Mouse (Mus musculus): Measurements from ENCODE around the gene Slmap. TPM values are rescaled to one million over a fixed set of nuclear protein-coding genes. Genes with fewer than 3 reads are reported as not detected.

Slmap gene
- polyA plus RNA-seq, 1 experiment from 2014 or later, result 28.9 TPM

- no peak for DNase-seq (ENCODE audit: low spot score)
- no peaks in the 10 kb centered on the region for H3K27me3 ChIP-seq (replicated peaks; ENCODE audit: control insufficient read depth, insufficient read depth, low read length)
- H3K9me3 ChIP-seq (ENCODE audit: control insufficient read depth, low read length), result no peaks in the 10 kb centered on the region
- H3K36me3 ChIP-seq (ENCODE audit: control insufficient read depth, insufficient read depth, low read length), result no peaks in the 10 kb centered on the region
- H3K9ac ChIP-seq (ENCODE audit: low read depth, low read length), result no peak overlapping the region
- no peak overlapping the region for H3K4me3 ChIP-seq (ENCODE audit: low read depth, low read length)
- no peaks in the 10 kb centered on the region for H3K4me1 ChIP-seq (ENCODE audit: control insufficient read depth, insufficient read depth, low read length)
- no peak for ATAC-seq (ENCODE audit: low read depth)
- H3K4me2 ChIP-seq (ENCODE audit: low read depth, low read length), result no peak overlapping the region
- H3K27ac ChIP-seq (replicated peaks; ENCODE audit: low read depth, low read length), result no peak overlapping the region
- WGBS, result 87% methylated on average over 2 of the region's 2 CpGs
Measured at GRCm38 (mm10) chr14:26476391-26476790, 58.3 kb downstream of the Slmap start.

- Histone ChIP-seq H3K4me2 (ENCODE audit: low read depth, low read length) (no peak overlapping the region), H3K9me3 (ENCODE audit: control insufficient read depth, low read length) (no peaks in the 10 kb centered on the region), H3K36me3 (ENCODE audit: control insufficient read depth, insufficient read depth, low read length) (peaks cover 5% of the 10 kb centered on the region), H3K9ac (ENCODE audit: low read depth, low read length) (no peak overlapping the region), H3K4me1 (ENCODE audit: control insufficient read depth, insufficient read depth, low read length) (no peaks in the 10 kb centered on the region), H3K27ac (replicated peaks; ENCODE audit: low read depth, low read length) (no peak overlapping the region), H3K27me3 (replicated peaks; ENCODE audit: control insufficient read depth, insufficient read depth, low read length) (no peaks in the 10 kb centered on the region), H3K4me3 (ENCODE audit: low read depth, low read length) (no peak overlapping the region)
- ATAC-seq (ENCODE audit: low read depth), result no peak
- DNase-seq (ENCODE audit: low spot score), result no peak
- WGBS, result 92% methylated on average over 4 of the region's 4 CpGs
Measured at GRCm38 (mm10) chr14:26467974-26468373, 66.8 kb downstream of the Slmap start.

- Histone ChIP-seq H3K36me3 (ENCODE audit: control insufficient read depth, insufficient read depth, low read length) (peaks cover 18% of the 10 kb centered on the region), H3K27me3 (replicated peaks; ENCODE audit: control insufficient read depth, insufficient read depth, low read length) (no peaks in the 10 kb centered on the region), H3K4me1 (ENCODE audit: control insufficient read depth, insufficient read depth, low read length) (no peaks in the 10 kb centered on the region), H3K4me3 (ENCODE audit: low read depth, low read length) (no peak overlapping the region), H3K9me3 (ENCODE audit: control insufficient read depth, low read length) (no peaks in the 10 kb centered on the region), H3K4me2 (ENCODE audit: low read depth, low read length) (no peak overlapping the region), H3K27ac (replicated peaks; ENCODE audit: low read depth, low read length) (no peak overlapping the region), H3K9ac (ENCODE audit: low read depth, low read length) (no peak overlapping the region)
- no peak for ATAC-seq (ENCODE audit: low read depth)
- 79% methylated on average over 5 of the region's 5 CpGs for WGBS
- DNase-seq (ENCODE audit: low spot score), result no peak
Measured at GRCm38 (mm10) chr14:26466544-26467125, 68.1 kb downstream of the Slmap start.

- no peaks in the 10 kb centered on the region for H3K27me3 ChIP-seq (replicated peaks; ENCODE audit: control insufficient read depth, insufficient read depth, low read length)
- WGBS, result 79% methylated on average over 6 of the region's 6 CpGs
- no peaks in the 10 kb centered on the region for H3K4me1 ChIP-seq (ENCODE audit: control insufficient read depth, insufficient read depth, low read length)
- no peak overlapping the region for H3K9ac ChIP-seq (ENCODE audit: low read depth, low read length)
- no peak overlapping the region for H3K27ac ChIP-seq (replicated peaks; ENCODE audit: low read depth, low read length)
- peaks cover 24% of the 10 kb centered on the region for H3K36me3 ChIP-seq (ENCODE audit: control insufficient read depth, insufficient read depth, low read length)
- no peak overlapping the region for H3K4me3 ChIP-seq (ENCODE audit: low read depth, low read length)
- DNase-seq (ENCODE audit: low spot score) (no peak), ATAC-seq (ENCODE audit: low read depth) (no peak)
- no peak overlapping the region for H3K4me2 ChIP-seq (ENCODE audit: low read depth, low read length)
- no peaks in the 10 kb centered on the region for H3K9me3 ChIP-seq (ENCODE audit: control insufficient read depth, low read length)
Measured at GRCm38 (mm10) chr14:26465898-26466297, 68.8 kb downstream of the Slmap start.

GRCm38 (mm10) chr14:26459516-26459915 is 75.2 kb downstream of the Slmap start:
- Histone ChIP-seq H3K9ac (ENCODE audit: low read depth, low read length) (no peak overlapping the region), H3K4me2 (ENCODE audit: low read depth, low read length) (no peak overlapping the region), H3K36me3 (ENCODE audit: control insufficient read depth, insufficient read depth, low read length) (peaks cover 41% of the 10 kb centered on the region), H3K4me3 (ENCODE audit: low read depth, low read length) (no peak overlapping the region), H3K9me3 (ENCODE audit: control insufficient read depth, low read length) (no peaks in the 10 kb centered on the region), H3K27ac (replicated peaks; ENCODE audit: low read depth, low read length) (no peak overlapping the region), H3K4me1 (ENCODE audit: control insufficient read depth, insufficient read depth, low read length) (no peaks in the 10 kb centered on the region), H3K27me3 (replicated peaks; ENCODE audit: control insufficient read depth, insufficient read depth, low read length) (no peaks in the 10 kb centered on the region)
- DNase-seq (ENCODE audit: low spot score) (peak; percentile 19), ATAC-seq (ENCODE audit: low read depth) (no peak)

- no peak overlapping the region for H3K4me2 ChIP-seq (ENCODE audit: low read depth, low read length)
- no peaks in the 10 kb centered on the region for H3K27me3 ChIP-seq (replicated peaks; ENCODE audit: control insufficient read depth, insufficient read depth, low read length)
- ATAC-seq (ENCODE audit: low read depth) (no peak), DNase-seq (ENCODE audit: low spot score) (no peak)
- no peak overlapping the region for H3K27ac ChIP-seq (replicated peaks; ENCODE audit: low read depth, low read length)
- no peaks in the 10 kb centered on the region for H3K9me3 ChIP-seq (ENCODE audit: control insufficient read depth, low read length)
- H3K9ac ChIP-seq (ENCODE audit: low read depth, low read length), result no peak overlapping the region
- H3K4me1 ChIP-seq (ENCODE audit: control insufficient read depth, insufficient read depth, low read length), result peaks cover 5% of the 10 kb centered on the region
- 64% methylated on average over 16 of the region's 16 CpGs for WGBS
- no peak overlapping the region for H3K4me3 ChIP-seq (ENCODE audit: low read depth, low read length)
- H3K36me3 ChIP-seq (ENCODE audit: control insufficient read depth, insufficient read depth, low read length), result peaks cover 12% of the 10 kb centered on the region; the same call in 1 of the 2 replicates
Measured at GRCm38 (mm10) chr14:26454851-26455250, 79.9 kb downstream of the Slmap start.

GRCm38 (mm10) chr14:26450036-26450800 is 84.5 kb downstream of the Slmap start:
- Histone ChIP-seq H3K4me2 (ENCODE audit: low read depth, low read length) (no peak overlapping the region), H3K9me3 (ENCODE audit: control insufficient read depth, low read length) (no peaks in the 10 kb centered on the region), H3K27me3 (replicated peaks; ENCODE audit: control insufficient read depth, insufficient read depth, low read length) (no peaks in the 10 kb centered on the region), H3K4me3 (ENCODE audit: low read depth, low read length) (no peak overlapping the region), H3K9ac (ENCODE audit: low read depth, low read length) (no peak overlapping the region), H3K27ac (replicated peaks; ENCODE audit: low read depth, low read length) (no peak overlapping the region), H3K36me3 (ENCODE audit: control insufficient read depth, insufficient read depth, low read length) (no peaks in the 10 kb centered on the region), H3K4me1 (ENCODE audit: control insufficient read depth, insufficient read depth, low read length) (peaks cover 5% of the 10 kb centered on the region)
- ATAC-seq (ENCODE audit: low read depth) (no peak), DNase-seq (ENCODE audit: low spot score) (no peak)
- WGBS, result 38% methylated on average over 16 of the region's 16 CpGs

- no peak overlapping the region for H3K4me3 ChIP-seq (ENCODE audit: low read depth, low read length)
- ATAC-seq (ENCODE audit: low read depth), result no peak
Measured at GRCm38 (mm10) chr14:26448581-26448980, 86.2 kb downstream of the Slmap start.

GRCm38 (mm10) chr14:26447223-26447622 is 87.5 kb downstream of the Slmap start:
- DNase-seq (ENCODE audit: low spot score) (no peak), ATAC-seq (ENCODE audit: low read depth) (no peak)
- 91% methylated on average over 2 of the region's 2 CpGs for WGBS
- peaks cover 5% of the 10 kb centered on the region for H3K4me1 ChIP-seq (ENCODE audit: control insufficient read depth, insufficient read depth, low read length)
- no peaks in the 10 kb centered on the region for H3K9me3 ChIP-seq (ENCODE audit: control insufficient read depth, low read length)
- H3K36me3 ChIP-seq (ENCODE audit: control insufficient read depth, insufficient read depth, low read length), result no peaks in the 10 kb centered on the region
- no peak overlapping the region for H3K9ac ChIP-seq (ENCODE audit: low read depth, low read length)
- H3K27me3 ChIP-seq (replicated peaks; ENCODE audit: control insufficient read depth, insufficient read depth, low read length), result no peaks in the 10 kb centered on the region
- no peak overlapping the region for H3K27ac ChIP-seq (replicated peaks; ENCODE audit: low read depth, low read length)
- no peak overlapping the region for H3K4me2 ChIP-seq (ENCODE audit: low read depth, low read length)
- no peak overlapping the region for H3K4me3 ChIP-seq (ENCODE audit: low read depth, low read length)

More at GRCm38 (mm10) chr14:26448581-26448980, 86.2 kb downstream of the Slmap start:
- peak; percentile 16 for DNase-seq (ENCODE audit: low spot score)
- Histone ChIP-seq H3K27me3 (replicated peaks; ENCODE audit: control insufficient read depth, insufficient read depth, low read length) (no peaks in the 10 kb centered on the region), H3K9me3 (ENCODE audit: control insufficient read depth, low read length) (no peaks in the 10 kb centered on the region), H3K27ac (replicated peaks; ENCODE audit: low read depth, low read length) (no peak overlapping the region), H3K4me1 (ENCODE audit: control insufficient read depth, insufficient read depth, low read length) (peaks cover 5% of the 10 kb centered on the region), H3K36me3 (ENCODE audit: control insufficient read depth, insufficient read depth, low read length) (no peaks in the 10 kb centered on the region), H3K9ac (ENCODE audit: low read depth, low read length) (no peak overlapping the region), H3K4me2 (ENCODE audit: low read depth, low read length) (no peak overlapping the region)
- WGBS, result 63% methylated on average over 4 of the region's 4 CpGs
